Mouse (Mus musculus): ENCODE data around the gene Camk1d.

GRCm38 (mm10) chr2:5636801-5637742, 77.2 kb downstream of the Camk1d start:
- TF ChIP-seq CHD2 (IDR thresholded peaks at IDR 0.05; ENCODE audit: low read length) (no peak), UBTF (IDR thresholded peaks at IDR 0.05; ENCODE audit: low read depth, low read length) (no peak), CTCF (conservative IDR thresholded peaks at IDR 0.05 in 1 of 2, IDR thresholded peaks at IDR 0.05 in 1 of 2; ENCODE audit: low read depth in 2 of 2, low read length in 2 of 2) (no peak), EP300 (IDR thresholded peaks at IDR 0.05; ENCODE audit: low read length) (no peak), ZMIZ1 (IDR thresholded peaks at IDR 0.05; ENCODE audit: low read depth, low read length) (no peak), IRF4 (IDR thresholded peaks at IDR 0.05; ENCODE audit: low read depth, low read length) (no peak), SMC3 (IDR thresholded peaks at IDR 0.05; ENCODE audit: low read depth, low read length) (no peak), NELFE (IDR thresholded peaks at IDR 0.05; ENCODE audit: low read depth, low read length) (no peak), CHD1 (IDR thresholded peaks at IDR 0.05; ENCODE audit: low read depth, low read length) (no peak), POLR2A (IDR thresholded peaks at IDR 0.05; ENCODE audit: low read depth, low read length) (no peak), HCFC1 (IDR thresholded peaks at IDR 0.05; ENCODE audit: low read depth, low read length) (no peak), ZC3H11A (IDR thresholded peaks at IDR 0.05; ENCODE audit: low read depth, low read length) (no peak), SIN3A (IDR thresholded peaks at IDR 0.05; ENCODE audit: low read length) (no peak)
